Mouse (Mus musculus): Measurements from ENCODE around the gene Spred2. TPM values are rescaled to one million over a fixed set of nuclear protein-coding genes. Genes with fewer than 3 reads are reported as not detected.
"Not testable (repeated sequence)": the region's sequence is repeated elsewhere in the genome, so short reads cannot be mapped to it uniquely, and the experiment has no call there.

The Spred2 gene
- total and polyA plus RNA-seq, 3 experiments, result 7.8 to 76.0 (median 25.9) TPM

DNA sequence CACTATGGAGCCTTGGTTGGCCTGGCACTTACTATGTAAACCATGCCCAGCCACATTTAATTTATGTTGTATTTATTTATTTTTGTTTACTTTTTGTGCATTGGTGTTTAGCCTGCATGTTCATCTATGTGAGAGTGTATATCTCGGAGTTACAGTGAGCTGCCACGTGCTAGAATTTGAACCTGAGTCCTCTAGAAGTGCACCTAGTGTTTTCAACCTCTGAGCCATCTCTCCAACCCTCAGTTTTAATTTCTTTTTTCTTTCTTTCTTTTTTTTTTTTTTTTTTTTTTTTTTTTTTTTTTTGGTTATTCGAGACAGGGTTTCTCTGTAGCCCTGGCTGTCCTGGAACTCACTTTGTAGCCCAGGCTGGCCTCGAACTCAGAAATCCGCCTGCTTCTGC lies 106.8 kb downstream of the Spred2 start:
- H3K36me3 ChIP-seq (ENCODE audit: control insufficient read depth in 1 of 2, insufficient read depth in 2 of 2, low read length in 2 of 2); H3K27ac ChIP-seq (ENCODE audit: control insufficient read depth, low read depth, low read length); H3K4me1 ChIP-seq (ENCODE audit: control insufficient read depth in 1 of 2, insufficient read depth in 2 of 2, low read length in 2 of 2); H3K9ac ChIP-seq (ENCODE audit: control insufficient read depth, low read depth, low read length, poor library complexity, severe bottlenecking); H3K27me3 ChIP-seq (ENCODE audit: control insufficient read depth in 1 of 2, insufficient read depth in 2 of 2, low read length in 2 of 2); H3K79me2 ChIP-seq (ENCODE audit: control insufficient read depth, insufficient read depth, low read length, poor library complexity); H3K9me3 ChIP-seq (replicated peaks; ENCODE audit: insufficient read depth, low read length); H3K4me3 ChIP-seq (ENCODE audit: control insufficient read depth in 1 of 2, insufficient read depth in 1 of 2, low read depth in 2 of 2, low read length in 2 of 2); DNase-seq (ENCODE audit: low read depth, low spot score): not testable (repeated sequence)

- no peaks in the 10 kb centered on the region for H3K36me3 ChIP-seq (ENCODE audit: control insufficient read depth in 1 of 2, insufficient read depth in 2 of 2, low read length in 2 of 2)
- peak; percentile 93 for DNase-seq (ENCODE audit: low read depth, low spot score)
- H3K79me2 ChIP-seq (ENCODE audit: control insufficient read depth, insufficient read depth, low read length, poor library complexity), result no peaks in the 10 kb centered on the region
- H3K9ac ChIP-seq (ENCODE audit: control insufficient read depth, low read depth, low read length, poor library complexity, severe bottlenecking), result no peak overlapping the region
- H3K27me3 ChIP-seq (ENCODE audit: control insufficient read depth in 1 of 2, insufficient read depth in 2 of 2, low read length in 2 of 2), result no peaks in the 10 kb centered on the region
- TF ChIP-seq RAD21 (IDR thresholded peaks at IDR 0.05; ENCODE audit: low read depth, low read length) (peak; percentile 99), EP300 (IDR thresholded peaks at IDR 0.05; ENCODE audit: low read depth in 1 of 2, low read length in 2 of 2) (no peak), SMC3 (IDR thresholded peaks at IDR 0.05; ENCODE audit: low read depth, low read length) (peak; percentile 99), MAX (IDR thresholded peaks at IDR 0.05; ENCODE audit: low read length) (peak; percentile 86), USF1 (IDR thresholded peaks at IDR 0.05; ENCODE audit: low read depth, low read length) (peak; percentile 62; the same call in 1 of the 2 replicates), ZNF384 (IDR thresholded peaks at IDR 0.05; ENCODE audit: low read depth, low read length) (0 out of 2 replicates have a peak, but pooled peaks have one; percentile 36), SIN3A (IDR thresholded peaks at IDR 0.05; ENCODE audit: low read length) (peak; percentile 77), CTCF (IDR thresholded peaks at IDR 0.05 in 2 of 3, conservative IDR thresholded peaks at IDR 0.05 in 1 of 3; ENCODE audit: control insufficient read depth in 1 of 3, insufficient read depth in 1 of 3, low read depth in 2 of 3, low read length in 3 of 3, poor library complexity in 1 of 3, severe bottlenecking in 1 of 3) (peak; percentile 84 to 97 (median 87)), ZC3H11A (IDR thresholded peaks at IDR 0.05; ENCODE audit: low read depth, low read length) (peak; percentile 99), HCFC1 (IDR thresholded peaks at IDR 0.05; ENCODE audit: low read depth, low read length) (no peak), BHLHE40 (IDR thresholded peaks at IDR 0.05; ENCODE audit: borderline replicate concordance, low read depth, low read length) (peak; percentile 59; the same call in 1 of the 2 replicates), ELF1 (IDR thresholded peaks at IDR 0.05; ENCODE audit: low read depth, low read length) (peak; percentile 34; the same call in 1 of the 2 replicates), E2F4 (IDR thresholded peaks at IDR 0.05; ENCODE audit: borderline replicate concordance, low read depth, low read length) (no peak), MXI1 (IDR thresholded peaks at IDR 0.05; ENCODE audit: low read depth, low read length) (peak; percentile 75), MYC (IDR thresholded peaks at IDR 0.05; ENCODE audit: low read depth, low read length) (peak; percentile 99)
- no peak overlapping the region for H3K27ac ChIP-seq (ENCODE audit: control insufficient read depth, low read depth, low read length)
- H3K9me3 ChIP-seq (replicated peaks; ENCODE audit: insufficient read depth, low read length), result no peaks in the 10 kb centered on the region
- H3K4me1 ChIP-seq (ENCODE audit: control insufficient read depth in 1 of 2, insufficient read depth in 2 of 2, low read length in 2 of 2), result peaks cover 3 to 7% of the 10 kb centered on the region in 2 experiments; a peak in 3 of 4 replicates
- H3K4me3 ChIP-seq (ENCODE audit: control insufficient read depth in 1 of 2, insufficient read depth in 1 of 2, low read depth in 2 of 2, low read length in 2 of 2), result 0 out of 4 replicates have a peak overlapping the region, but pooled peaks of 1 of the 2 experiments have one; percentile 27
Measured at GRCm38 (mm10) chr11:20031536-20031935, 107.4 kb downstream of the Spred2 start.
